Mouse (Mus musculus): ENCODE measurements around the gene Pcsk5. TPM values are rescaled to one million over a fixed set of nuclear protein-coding genes. Genes with fewer than 3 reads are reported as not detected.
A peak's percentile ranks its signal among the peaks of the same experiment; 100 is the strongest.

Pcsk5 gene
- polyA plus RNA-seq, 1 experiment: 6.3 TPM

- no peak for TF ChIP-seq POLR2A (IDR thresholded peaks at IDR 0.05; ENCODE audit: borderline replicate concordance, extremely low read depth, insufficient read depth, insufficient read length, poor library complexity, severe bottlenecking)
- no peak for TF ChIP-seq CTCF (IDR thresholded peaks at IDR 0.05; ENCODE audit: borderline replicate concordance, extremely low read depth, insufficient read depth, insufficient read length)
- no peak for DNase-seq (ENCODE audit: low read depth)
These were observed 62.3 kb downstream of the Pcsk5 start for GRCm38 (mm10) chr19:17775097-17775496.

GRCm38 (mm10) chr19:17774061-17774460 is 63.4 kb downstream of the Pcsk5 start:
- TF ChIP-seq POLR2A (IDR thresholded peaks at IDR 0.05; ENCODE audit: borderline replicate concordance, extremely low read depth, insufficient read depth, insufficient read length, poor library complexity, severe bottlenecking) (no peak), CTCF (IDR thresholded peaks at IDR 0.05; ENCODE audit: borderline replicate concordance, extremely low read depth, insufficient read depth, insufficient read length) (no peak)
- no peak for DNase-seq (ENCODE audit: low read depth)

GRCm38 (mm10) chr19:17769610-17770399 is 67.6 kb downstream of the Pcsk5 start:
- DNase-seq (ENCODE audit: low read depth): peak; percentile 47

DNA sequence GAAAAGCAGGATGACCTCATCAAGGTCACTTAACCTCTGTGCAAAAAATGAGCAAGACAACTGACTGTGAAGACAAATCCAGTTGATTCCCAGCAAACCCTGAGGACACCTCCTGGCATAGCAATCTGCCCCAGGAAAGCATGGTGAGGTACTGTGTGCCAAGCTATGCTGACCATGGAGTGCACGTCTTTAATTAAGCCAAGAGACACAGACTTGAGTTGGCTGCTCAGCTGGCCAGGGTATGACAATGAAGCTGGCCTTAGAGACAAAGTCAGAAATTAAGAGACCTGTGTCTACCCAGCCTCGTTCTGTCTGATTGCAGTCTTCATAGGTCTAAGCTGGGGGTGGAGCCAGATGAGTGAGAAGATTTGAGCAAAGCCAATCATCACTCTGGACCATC is 72.4 kb downstream of the Pcsk5 start:
- TF ChIP-seq CTCF (IDR thresholded peaks at IDR 0.05; ENCODE audit: borderline replicate concordance, extremely low read depth, insufficient read depth, insufficient read length) (no peak), POLR2A (IDR thresholded peaks at IDR 0.05; ENCODE audit: borderline replicate concordance, extremely low read depth, insufficient read depth, insufficient read length, poor library complexity, severe bottlenecking) (no peak)
- no peak for DNase-seq (ENCODE audit: low read depth)

More at GRCm38 (mm10) chr19:17769610-17770399, 67.6 kb downstream of the Pcsk5 start:
- TF ChIP-seq CTCF (IDR thresholded peaks at IDR 0.05; ENCODE audit: borderline replicate concordance, extremely low read depth, insufficient read depth, insufficient read length): no peak
- TF ChIP-seq POLR2A (IDR thresholded peaks at IDR 0.05; ENCODE audit: borderline replicate concordance, extremely low read depth, insufficient read depth, insufficient read length, poor library complexity, severe bottlenecking): no peak

- no peak for TF ChIP-seq POLR2A (IDR thresholded peaks at IDR 0.05; ENCODE audit: borderline replicate concordance, extremely low read depth, insufficient read depth, insufficient read length, poor library complexity, severe bottlenecking)
- TF ChIP-seq CTCF (IDR thresholded peaks at IDR 0.05; ENCODE audit: borderline replicate concordance, extremely low read depth, insufficient read depth, insufficient read length): no peak
These were observed 74.7 kb downstream of the Pcsk5 start for GRCm38 (mm10) chr19:17762740-17763139.

DNA sequence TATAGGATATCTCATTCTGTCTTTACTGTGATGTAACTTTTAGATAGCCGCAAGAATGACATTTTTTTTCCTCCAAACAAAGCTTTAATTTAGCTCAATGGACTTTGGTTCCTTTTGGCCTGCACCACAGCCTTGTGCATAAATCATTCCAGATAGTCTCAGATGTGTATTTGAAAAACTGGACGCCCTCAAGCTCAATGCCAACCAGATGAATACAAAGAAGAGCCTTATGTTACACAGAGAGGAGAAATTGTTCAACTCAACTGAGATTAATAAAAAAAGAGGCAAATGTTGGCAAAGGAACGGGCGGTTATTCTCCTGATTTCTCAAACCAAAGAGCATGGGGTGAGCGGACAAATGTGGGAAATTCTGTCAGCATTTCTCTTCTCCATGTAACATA is 75.8 kb downstream of the Pcsk5 start:
- peak; percentile 12 for DNase-seq (ENCODE audit: low read depth)
- TF ChIP-seq CTCF (IDR thresholded peaks at IDR 0.05; ENCODE audit: borderline replicate concordance, extremely low read depth, insufficient read depth, insufficient read length) (no peak), POLR2A (IDR thresholded peaks at IDR 0.05; ENCODE audit: borderline replicate concordance, extremely low read depth, insufficient read depth, insufficient read length, poor library complexity, severe bottlenecking) (no peak)

More at GRCm38 (mm10) chr19:17762740-17763139, 74.7 kb downstream of the Pcsk5 start:
- no peak for DNase-seq (ENCODE audit: low read depth)

GRCm38 (mm10) chr19:17752841-17753240 is 84.6 kb downstream of the Pcsk5 start:
- no peak for TF ChIP-seq POLR2A (IDR thresholded peaks at IDR 0.05; ENCODE audit: borderline replicate concordance, extremely low read depth, insufficient read depth, insufficient read length, poor library complexity, severe bottlenecking)
- no peak for TF ChIP-seq CTCF (IDR thresholded peaks at IDR 0.05; ENCODE audit: borderline replicate concordance, extremely low read depth, insufficient read depth, insufficient read length)
- no peak for DNase-seq (ENCODE audit: low read depth)

GRCm38 (mm10) chr19:17748331-17748730 is 89.1 kb downstream of the Pcsk5 start:
- TF ChIP-seq CTCF (IDR thresholded peaks at IDR 0.05; ENCODE audit: borderline replicate concordance, extremely low read depth, insufficient read depth, insufficient read length) (no peak), POLR2A (IDR thresholded peaks at IDR 0.05; ENCODE audit: borderline replicate concordance, extremely low read depth, insufficient read depth, insufficient read length, poor library complexity, severe bottlenecking) (no peak)
- no peak for DNase-seq (ENCODE audit: low read depth)

GRCm38 (mm10) chr19:17745380-17745779 is 92.1 kb downstream of the Pcsk5 start:
- DNase-seq (ENCODE audit: low read depth): peak; percentile 35
- TF ChIP-seq CTCF (IDR thresholded peaks at IDR 0.05; ENCODE audit: borderline replicate concordance, extremely low read depth, insufficient read depth, insufficient read length) (no peak), POLR2A (IDR thresholded peaks at IDR 0.05; ENCODE audit: borderline replicate concordance, extremely low read depth, insufficient read depth, insufficient read length, poor library complexity, severe bottlenecking) (no peak)

GRCm38 (mm10) chr19:17744474-17745069 is 92.9 kb downstream of the Pcsk5 start:
- TF ChIP-seq CTCF (IDR thresholded peaks at IDR 0.05; ENCODE audit: borderline replicate concordance, extremely low read depth, insufficient read depth, insufficient read length) (no peak), POLR2A (IDR thresholded peaks at IDR 0.05; ENCODE audit: borderline replicate concordance, extremely low read depth, insufficient read depth, insufficient read length, poor library complexity, severe bottlenecking) (no peak)
- DNase-seq (ENCODE audit: low read depth): no peak

- no peak for DNase-seq (ENCODE audit: low read depth)
These were observed 96.0 kb downstream of the Pcsk5 start for GRCm38 (mm10) chr19:17741465-17741864.

More at GRCm38 (mm10) chr19:17741465-17741864, 96.0 kb downstream of the Pcsk5 start:
- TF ChIP-seq CTCF (IDR thresholded peaks at IDR 0.05; ENCODE audit: borderline replicate concordance, extremely low read depth, insufficient read depth, insufficient read length) (no peak), POLR2A (IDR thresholded peaks at IDR 0.05; ENCODE audit: borderline replicate concordance, extremely low read depth, insufficient read depth, insufficient read length, poor library complexity, severe bottlenecking) (no peak)

All from brain, embryonic 14.5 days (tissue).